Mouse (Mus musculus) midbrain, embryonic 16.5 days (tissue): ENCODE measurements around the gene Pla2g6. TPM values are rescaled to one million over a fixed set of nuclear protein-coding genes. Genes with fewer than 3 reads are reported as not detected.
A peak's percentile ranks its signal among the peaks of the same experiment; 100 is the strongest.

Source experiments
- ATAC-seq: fragments of 200-750 bp; cut with Nextera tagmentation; 2 replicates; pipeline ENCODE4 v1.8.0; 2017; ENCODE audit warnings: moderate TSS enrichment
- H3K27ac ChIP-seq: fragments of 300-500 bp; sonication (generic); 2 replicates; pipeline ENCODE4 v1.5.1; 2014; ENCODE audit warnings: mild to moderate bottlenecking, low read length, mixed read lengths
- H3K27me3 ChIP-seq: fragments of 300-500 bp; sonication (generic); 2 replicates; pipeline ENCODE4 v1.6.1; 2014; ENCODE audit warnings: low read depth, low read length, mixed read lengths; ENCODE audit not compliant: control insufficient read depth, insufficient read depth
- H3K36me3 ChIP-seq: fragments of 300-500 bp; sonication (generic); 2 replicates; pipeline ENCODE4 v1.6.1; 2014; ENCODE audit warnings: mild to moderate bottlenecking, low read length, moderate library complexity, mixed read lengths; ENCODE audit not compliant: control insufficient read depth, insufficient read depth
- H3K4me1 ChIP-seq: fragments of 300-500 bp; sonication (generic); 2 replicates; pipeline ENCODE4 v1.6.1; 2014; ENCODE audit warnings: mild to moderate bottlenecking, low read length, mixed read lengths; ENCODE audit not compliant: control insufficient read depth, insufficient read depth
- H3K4me2 ChIP-seq: fragments of 300-500 bp; sonication (generic); 2 replicates; pipeline ENCODE4 v1.6.1; 2014; ENCODE audit warnings: mild to moderate bottlenecking, low read length, mixed read lengths
- H3K4me3 ChIP-seq: fragments of 300-500 bp; sonication (generic); 2 replicates; pipeline ENCODE4 v1.5.1; 2014; ENCODE audit warnings: low read depth, mild to moderate bottlenecking, low read length, moderate library complexity, mixed read lengths
- H3K9ac ChIP-seq: fragments of 300-500 bp; sonication (generic); 2 replicates; pipeline ENCODE4 v1.6.1; 2014; ENCODE audit warnings: low read depth, low read length, mixed read lengths
- H3K9me3 ChIP-seq: fragments of 300-500 bp; sonication (generic); replicated peaks from 2 replicates; pipeline ENCODE4 v1.6.1; 2014; ENCODE audit warnings: mild to moderate bottlenecking, low read length, mixed read lengths; ENCODE audit not compliant: control insufficient read depth, poor library complexity, severe bottlenecking
- WGBS: fragments of 180-500 bp; shearing (Covaris S2); extraction: QIAGEN DNeasy Blood & Tissue Kit; methylation state at CpG from one replicate; pipeline ENCODE4 v1.1.7; 2014; 5-methylcytosine and 5-hydroxymethylcytosine counted together
- polyA plus RNA-seq: library from polyadenylated mRNA; unstranded; fragments of >200 nt; fragmentation: Nextera tagmentation; extraction: Ambion mirVana; gene quantifications from 2 replicates; pipeline ENCODE4 v1.2.1, GENCODE M21; 2015

The Pla2g6 gene
- polyA plus RNA-seq, 1 experiment from 2014 or later = 29.8 TPM

DNA sequence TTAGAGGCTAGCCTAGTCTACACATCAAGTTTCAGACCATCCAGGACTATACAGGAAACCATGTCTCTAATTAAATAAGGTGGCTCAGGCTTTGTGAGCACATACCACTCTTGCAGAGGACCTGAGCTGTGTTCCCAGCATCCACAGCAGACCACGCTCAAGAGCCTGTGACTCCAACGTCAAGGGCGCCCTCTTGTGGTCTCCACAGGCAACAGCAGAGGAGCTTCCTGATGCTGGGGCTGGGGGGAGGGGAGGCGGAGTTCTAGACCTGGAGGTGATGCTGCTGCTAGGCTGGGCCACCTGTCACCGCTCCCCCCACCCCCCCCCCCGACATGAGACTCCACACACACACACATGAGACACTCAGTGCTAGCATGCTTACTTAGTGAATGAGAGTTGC lies 48.0 kb downstream of the Pla2g6 start:
- Histone ChIP-seq H3K9ac (no peak overlapping the region), H3K36me3 (no peaks in the 10 kb centered on the region), H3K4me2 (no peak overlapping the region), H3K27me3 (no peaks in the 10 kb centered on the region), H3K4me1 (no peaks in the 10 kb centered on the region), H3K27ac (no peak overlapping the region), H3K9me3 (no peaks in the 10 kb centered on the region), H3K4me3 (no peak overlapping the region)
- no peak for ATAC-seq
- WGBS = 21% methylated on average over 6 of the region's 6 CpGs

DNA sequence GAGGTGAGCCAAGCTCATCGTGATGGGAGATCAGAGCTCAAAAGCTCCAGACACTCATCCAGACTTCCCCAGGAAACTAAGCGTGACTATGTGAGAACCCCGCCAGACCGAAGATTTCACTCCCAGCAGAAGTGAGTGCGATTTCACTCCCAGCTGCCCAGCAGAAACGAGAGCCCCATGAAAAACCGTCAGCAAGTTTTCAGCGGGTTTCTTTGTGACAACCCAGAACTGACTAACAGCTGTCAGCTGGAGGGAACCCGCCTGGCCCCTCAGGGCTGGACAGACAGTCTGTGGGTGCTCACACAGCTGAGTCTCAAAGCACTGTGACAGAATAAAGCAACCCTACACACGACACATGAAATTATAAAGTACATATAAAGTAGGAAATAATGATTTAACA lies 50.5 kb downstream of the Pla2g6 start:
- ATAC-seq = no peak
- Histone ChIP-seq H3K4me2 (no peak overlapping the region), H3K36me3 (no peaks in the 10 kb centered on the region), H3K27ac (no peak overlapping the region), H3K4me3 (no peak overlapping the region), H3K4me1 (no peaks in the 10 kb centered on the region), H3K9me3 (no peaks in the 10 kb centered on the region), H3K27me3 (no peaks in the 10 kb centered on the region), H3K9ac (no peak overlapping the region)
- 70% methylated on average over 10 of the region's 10 CpGs for WGBS

DNA sequence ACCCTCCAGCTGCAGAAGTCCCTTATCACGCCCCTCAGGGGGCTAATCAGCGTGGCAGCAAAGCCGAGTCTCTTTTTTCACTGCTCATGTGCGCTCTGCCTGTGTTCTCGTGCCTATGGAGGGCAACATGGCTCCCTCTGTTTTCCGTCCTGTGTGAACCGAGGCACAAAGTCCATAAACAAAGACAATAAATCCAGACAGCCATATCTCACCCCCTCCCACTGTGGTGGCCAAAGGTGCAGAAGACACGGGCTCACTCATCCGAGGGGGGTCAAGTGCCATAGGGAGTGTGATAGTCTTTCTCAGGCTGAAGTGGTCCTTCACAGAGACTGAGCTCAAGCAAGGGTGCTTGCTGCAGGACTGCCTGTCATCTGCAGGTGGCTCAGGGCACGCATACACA lies 55.2 kb downstream of the Pla2g6 start:
- no peak overlapping the region for H3K9ac ChIP-seq
- H3K36me3 ChIP-seq = no peaks in the 10 kb centered on the region
- no peak overlapping the region for H3K4me3 ChIP-seq
- no peak overlapping the region for H3K4me2 ChIP-seq
- 47% methylated on average over 10 of the region's 10 CpGs for WGBS
- no peaks in the 10 kb centered on the region for H3K9me3 ChIP-seq
- H3K27ac ChIP-seq = no peak overlapping the region
- H3K27me3 ChIP-seq = no peaks in the 10 kb centered on the region; the same call in 1 of the 2 replicates
- ATAC-seq = no peak
- peaks cover 6% of the 10 kb centered on the region for H3K4me1 ChIP-seq

DNA sequence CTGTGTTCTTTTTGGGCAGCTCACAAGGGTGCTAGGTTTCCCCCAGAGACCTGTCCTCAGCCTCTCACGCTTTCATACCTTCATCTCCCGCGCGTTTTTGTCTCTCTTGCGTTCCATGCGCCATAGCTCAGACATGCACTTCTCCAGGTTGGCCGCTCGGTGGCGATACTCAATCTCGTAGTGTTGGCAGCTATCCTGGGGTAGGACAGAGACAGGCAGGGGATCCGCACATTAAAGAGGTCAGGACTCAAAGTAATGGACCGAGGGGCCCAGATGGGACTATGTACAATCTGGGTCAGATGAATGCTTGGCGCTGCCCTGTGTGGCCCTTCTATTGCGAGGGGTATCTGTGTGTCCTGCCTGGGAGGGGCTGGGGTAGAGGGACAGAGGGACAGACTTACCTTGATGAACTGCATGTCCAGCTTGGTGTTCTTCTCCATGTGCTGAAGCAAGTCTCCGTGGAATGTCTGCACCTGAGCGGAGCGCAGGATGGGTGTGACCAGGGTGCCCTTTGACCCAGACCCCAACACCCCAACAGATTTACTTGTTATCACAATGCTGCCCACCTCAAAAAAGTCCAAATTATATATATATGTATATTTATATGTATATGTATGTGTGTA lies 57.0 kb downstream of the Pla2g6 start:
- no peaks in the 10 kb centered on the region for H3K36me3 ChIP-seq
- no peak overlapping the region for H3K27ac ChIP-seq
- no peaks in the 10 kb centered on the region for H3K9me3 ChIP-seq
- H3K4me2 ChIP-seq = peak overlapping the region; percentile 86
- peak overlapping the region; percentile 11 for H3K9ac ChIP-seq
- H3K4me3 ChIP-seq = peak overlapping the region; percentile 43
- peak; percentile 61 for ATAC-seq
- no peaks in the 10 kb centered on the region; the same call in 1 of the 2 replicates for H3K27me3 ChIP-seq
- 10% methylated on average over 17 of the region's 17 CpGs for WGBS
- peaks cover 6% of the 10 kb centered on the region for H3K4me1 ChIP-seq

DNA sequence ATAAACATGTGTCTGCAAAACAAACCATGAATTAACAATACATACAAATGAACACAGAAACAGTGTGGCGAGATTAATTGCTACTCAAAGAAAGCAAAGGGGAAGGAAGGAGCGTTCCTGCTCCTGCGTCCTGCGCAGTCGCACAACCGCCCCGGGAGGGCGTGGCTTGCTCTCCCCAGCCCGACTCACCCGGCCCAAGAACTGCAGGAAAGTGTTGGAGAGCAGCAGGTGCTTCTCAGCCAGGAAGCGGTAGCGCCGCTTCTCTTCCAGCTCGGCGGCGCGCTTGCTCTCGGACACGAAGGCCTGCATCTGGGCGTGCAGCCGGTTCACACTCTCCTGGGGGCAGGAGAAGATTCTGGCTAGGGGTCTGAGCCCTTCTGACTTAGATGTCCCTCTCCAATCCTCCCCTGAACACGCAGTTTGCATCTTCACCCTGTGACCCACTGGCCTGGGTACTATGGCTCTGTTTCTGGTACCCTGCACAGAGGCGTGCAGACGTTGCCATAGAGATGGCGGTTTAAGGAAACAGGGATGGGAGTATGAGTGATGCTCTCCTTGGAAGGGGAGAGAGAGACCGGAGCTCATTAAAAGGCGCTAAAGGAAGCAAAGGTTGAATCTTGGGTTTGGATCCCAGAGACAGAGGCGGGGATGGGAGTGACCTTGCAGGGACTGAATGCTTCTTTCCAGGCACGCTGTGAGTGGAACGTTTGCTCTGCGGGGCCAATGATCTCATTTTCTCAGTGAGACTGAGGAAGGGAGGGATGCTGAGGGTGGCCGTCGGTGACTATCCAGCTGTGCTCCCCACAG lies 57.7 kb downstream of the Pla2g6 start:
- H3K9ac ChIP-seq = peak overlapping the region; percentile 57
- H3K9me3 ChIP-seq = no peaks in the 10 kb centered on the region
- peak overlapping the region; percentile 43 for H3K4me3 ChIP-seq
- under 1% methylated on average over 33 of the region's 33 CpGs for WGBS
- no peaks in the 10 kb centered on the region; the same call in 1 of the 2 replicates for H3K27me3 ChIP-seq
- peak overlapping the region; percentile 35; the same call in 1 of the 2 replicates for H3K27ac ChIP-seq
- H3K4me1 ChIP-seq = peaks cover 6% of the 10 kb centered on the region
- ATAC-seq = peak; percentile 86
- H3K36me3 ChIP-seq = no peaks in the 10 kb centered on the region
- peak overlapping the region; percentile 86 for H3K4me2 ChIP-seq

DNA sequence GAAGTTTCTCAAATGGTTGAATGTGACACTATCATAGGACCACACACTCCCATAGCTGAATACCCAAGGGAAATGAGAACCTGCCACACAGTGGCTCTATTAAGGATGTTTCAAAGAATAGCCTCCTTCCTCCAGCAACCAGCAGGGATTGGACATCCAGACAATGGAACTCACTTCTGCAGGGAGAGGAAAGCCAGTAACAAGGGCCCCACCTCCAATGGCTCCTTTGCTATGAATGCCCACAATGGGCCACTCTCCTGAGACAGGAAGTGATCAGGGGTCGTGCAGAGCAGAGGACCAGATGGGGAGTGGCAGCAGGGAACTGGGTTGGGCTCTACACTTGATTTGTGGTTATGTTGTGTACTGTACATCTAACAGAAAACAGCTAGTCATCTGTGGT lies 59.7 kb downstream of the Pla2g6 start:
- WGBS = 27% methylated on average over 1 of the region's 1 CpGs
- H3K9ac ChIP-seq = no peak overlapping the region
- no peak for ATAC-seq

DNA sequence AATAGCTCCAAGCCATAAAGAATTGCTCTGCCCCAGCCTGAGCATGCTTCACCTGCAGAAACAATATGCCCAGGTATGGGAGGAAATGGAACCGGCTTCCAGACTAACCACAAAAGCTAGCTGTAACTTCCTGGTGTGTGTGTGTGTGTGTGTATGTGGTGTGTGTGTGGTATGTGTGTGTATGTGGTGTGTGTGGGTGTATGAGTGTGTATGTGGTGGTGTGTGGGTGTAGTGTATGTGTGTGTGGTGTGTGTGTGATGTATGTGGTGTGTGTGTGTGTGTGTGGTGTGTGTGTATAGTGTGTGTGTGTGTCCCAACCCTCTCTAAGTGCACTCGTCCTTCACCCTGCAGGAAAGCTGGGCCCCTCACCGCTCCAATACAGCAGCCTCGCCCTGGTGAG lies 62.8 kb downstream of the Pla2g6 start:
- Histone ChIP-seq H3K27me3 (peaks cover 18% of the 10 kb centered on the region), H3K4me2 (no peak overlapping the region), H3K4me3 (no peak overlapping the region), H3K9ac (no peak overlapping the region), H3K27ac (no peak overlapping the region), H3K36me3 (no peaks in the 10 kb centered on the region), H3K9me3 (no peaks in the 10 kb centered on the region), H3K4me1 (peaks cover 10% of the 10 kb centered on the region)
- 65% methylated on average over 4 of the region's 4 CpGs for WGBS
- no peak for ATAC-seq

More for the DNA sequence above, 59.7 kb downstream of the Pla2g6 start:
- Histone ChIP-seq H3K27ac (no peak overlapping the region), H3K4me1 (peaks cover 6% of the 10 kb centered on the region), H3K36me3 (no peaks in the 10 kb centered on the region), H3K4me2 (no peak overlapping the region), H3K27me3 (peaks cover 2% of the 10 kb centered on the region), H3K9me3 (no peaks in the 10 kb centered on the region), H3K4me3 (no peak overlapping the region)

DNA sequence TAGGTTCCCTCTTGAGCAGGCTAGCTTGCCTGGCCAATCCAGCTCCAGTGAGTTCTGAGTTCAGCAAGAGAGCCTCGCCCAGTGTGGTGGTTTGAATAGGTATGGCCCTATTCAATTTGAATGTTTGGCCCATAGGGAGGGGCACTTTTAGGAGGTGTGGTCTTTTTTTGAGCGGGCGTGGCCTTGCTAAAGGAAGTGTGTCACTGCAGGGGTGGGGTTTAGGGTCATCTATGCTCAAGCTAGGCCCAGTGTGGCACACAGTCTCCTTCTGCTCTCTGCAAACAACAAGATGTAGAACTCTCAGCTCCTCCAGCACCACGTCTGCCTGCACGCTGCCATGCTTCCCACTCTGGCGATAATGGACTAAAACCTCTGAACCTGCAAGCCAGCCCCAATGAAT lies 64.5 kb downstream of the Pla2g6 start:
- peaks cover 10% of the 10 kb centered on the region for H3K4me1 ChIP-seq
- WGBS = 95% methylated on average over 6 of the region's 6 CpGs
- H3K9me3 ChIP-seq = no peaks in the 10 kb centered on the region
- peaks cover 24% of the 10 kb centered on the region for H3K27me3 ChIP-seq
- H3K36me3 ChIP-seq = no peaks in the 10 kb centered on the region
- H3K4me3 ChIP-seq = no peak overlapping the region
- ATAC-seq = no peak
- H3K4me2 ChIP-seq = no peak overlapping the region
- no peak overlapping the region for H3K9ac ChIP-seq
- H3K27ac ChIP-seq = no peak overlapping the region

DNA sequence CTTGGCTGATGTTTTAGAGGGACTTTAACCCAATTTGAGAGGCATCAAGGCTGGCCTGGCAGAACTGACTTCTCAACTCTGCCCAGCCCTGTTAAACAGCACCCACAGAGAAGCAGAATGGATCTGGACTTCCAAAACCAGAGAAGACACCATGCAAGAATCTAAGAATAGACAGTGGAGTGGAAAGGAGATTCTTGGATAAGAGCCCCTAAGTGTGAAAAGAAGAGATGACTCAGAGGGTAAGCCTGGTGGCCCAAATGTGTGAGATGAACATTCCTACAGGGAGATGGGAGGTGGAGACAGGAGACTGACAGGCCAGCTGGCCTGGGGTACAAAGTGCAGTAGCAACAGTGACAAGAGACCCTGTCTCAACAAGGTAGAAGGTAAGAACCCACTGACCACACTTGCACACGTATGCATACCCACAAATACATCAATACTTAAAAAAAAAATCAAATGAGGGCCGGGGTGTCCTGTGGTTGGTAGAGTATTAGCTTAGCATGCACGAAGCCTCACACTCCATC lies 65.3 kb downstream of the Pla2g6 start:
- Histone ChIP-seq H3K4me2 (peak overlapping the region; percentile 98; the same call in 1 of the 2 replicates), H3K27ac (no peak overlapping the region), H3K9ac (no peak overlapping the region), H3K27me3 (peaks cover 24% of the 10 kb centered on the region), H3K36me3 (no peaks in the 10 kb centered on the region), H3K4me1 (peaks cover 10% of the 10 kb centered on the region), H3K4me3 (no peak overlapping the region), H3K9me3 (no peaks in the 10 kb centered on the region)
- WGBS = 91% methylated on average over 3 of the region's 3 CpGs
- no peak for ATAC-seq
